ENCODE assay signal across 8 mouse cellular contexts in genomic region chr9:108596998-108597764, GRCm38 (mm10). TPM values are rescaled to one million over a fixed set of nuclear protein-coding genes. Genes with fewer than 3 reads are reported as not detected.
DNase-seq lines count a peak whose midpoint lies in the region; ATAC-seq lines count a peak whose summit lies in the region.

Gene P4htm, minus strand, starts transcription at chr9:108597667.

- H3K9ac ChIP-seq in hindbrain, embryonic 16.5 days (ENCODE audit: low read depth, low read length) = peak within 1 kb of the TSS; percentile 82

- H3K4me3 ChIP-seq in hindbrain, embryonic 16.5 days (ENCODE audit: low read length) = peak within 1 kb of the TSS; percentile 68

- H3K27me3 ChIP-seq in hindbrain, embryonic 16.5 days (replicated peaks; ENCODE audit: control insufficient read depth, insufficient read depth, low read length) = no peaks in the 10 kb centered on the region

- H3K4me1 ChIP-seq in hindbrain, embryonic 16.5 days (ENCODE audit: control insufficient read depth, insufficient read depth, low read depth, low read length) = peaks cover 8% of the 10 kb centered on the region

- ATAC-seq in hindbrain, embryonic 16.5 days = peak; percentile 86
- peak; percentile 78 for ATAC-seq in megakaryocyte-erythroid progenitor cell, adult 5-6 weeks (replicated peaks; ENCODE audit: low FRiP score, low TSS enrichment, poor library complexity, severe bottlenecking)

- peak within 1 kb of the TSS; percentile 85 for H3K27ac ChIP-seq in hindbrain, embryonic 16.5 days (ENCODE audit: low read depth, low read length)

- DNase-seq in ZHBTc4 (ENCODE audit: low read depth, low spot score) = peak; percentile 82
- peak; percentile 89 to 91 for DNase-seq in cerebellum, postnatal 25 days
- DNase-seq in gastrocnemius, adult 8-10 months (ENCODE audit: low spot score in 2 of 2) = peak; percentile 38
- DNase-seq in left cerebral cortex, postnatal 36 days (ENCODE audit: low spot score in 2 of 2) = peak; percentile 81 to 87
- peak; percentile 87 to 88 for DNase-seq in right cerebral cortex, postnatal 10 days (ENCODE audit: low spot score in 2 of 2)
- no peak for DNase-seq in c-Kit-positive CD71-positive TER-119-positive erythroid progenitor cells, embryonic 14.5 days (ENCODE audit: low spot score)

- WGBS in hindbrain, embryonic 16.5 days = 1% methylated on average over 44 of the region's 69 CpGs

- H3K36me3 ChIP-seq in hindbrain, embryonic 16.5 days (ENCODE audit: control insufficient read depth, insufficient read depth, low read length) = no peaks in the 10 kb centered on the region

- H3K4me2 ChIP-seq in hindbrain, embryonic 16.5 days (ENCODE audit: low read length) = peak within 1 kb of the TSS; percentile 84

- intact Hi-C loops in left cerebral cortex, postnatal 36 days (cut with DNase I) = loop anchor here (2.0 kb wide), 1 partner anchor 26 kb away; no protein-coding TSS in a partner anchor

- H3K9me3 ChIP-seq in hindbrain, embryonic 16.5 days (ENCODE audit: control insufficient read depth, low read length) = no peaks in the 10 kb centered on the region

RNA-seq across cellular contexts. Expression of gene P4htm, which starts in this region (rescaled TPM):
- total RNA-seq in gastrocnemius, adult 8-10 months (2022) = 1 to 10 TPM; 3.8 to 5.5 (median 4.9) TPM
- 40.1 and 40.2 TPM in 2 replicates for polyA plus RNA-seq in hindbrain, embryonic 16.5 days (2015; fragmentation: Nextera tagmentation; extraction: Ambion mirVana)
- total RNA-seq in left cerebral cortex, postnatal 36 days (2021) = 10 to 100 TPM; 87.0 to 93.7 TPM
- total RNA-seq in megakaryocyte-erythroid progenitor cell, adult 5-6 weeks (2014; fragmentation: Nextera tagmentation) = 2.6 and 3.2 TPM in 2 replicates
- total RNA-seq in megakaryocyte-erythroid progenitor cell, adult 5-6 weeks (2017) = 1.5 TPM in 1 of 2 replicates, not detected in the other

Comparison
In these comparisons a context has a peak if more than half of its experiments do, and no peak if none do; other contexts are left out.
1. RNA of gene P4htm (total RNA-seq): 87.0 to 93.7 TPM in left cerebral cortex, postnatal 36 days; 3.8 to 5.5 TPM in gastrocnemius, adult 8-10 months and 1.5 to 3.2 TPM in megakaryocyte-erythroid progenitor cell, adult 5-6 weeks; every median in the first group is over 10 times any median in the second.